Mouse (Mus musculus) stomach, postnatal 0 days (tissue): ENCODE results near the gene Fcho1. TPM values are rescaled to one million over a fixed set of nuclear protein-coding genes. Genes with fewer than 3 reads are reported as not detected.
"Not testable (repeated sequence)": the region's sequence is repeated elsewhere in the genome, so short reads cannot be mapped to it uniquely, and the experiment has no call there.

Experiments used
- ATAC-seq: fragments of 200-750 bp; cut with Nextera tagmentation; 2 replicates; pipeline ENCODE4 v1.8.0; 2017; ENCODE audit not compliant: low FRiP score, low TSS enrichment
- DNase-seq: peaks from one replicate; pipeline ENCODE4 v3.0.0-alpha.2; 2016; ENCODE audit warnings: low spot score
- H3K27ac ChIP-seq: fragments of 300-500 bp; sonication (generic); replicated peaks from 2 replicates; pipeline ENCODE4 v1.5.1; 2014; ENCODE audit warnings: mild to moderate bottlenecking, control low read depth
- H3K27me3 ChIP-seq: fragments of 300-500 bp; sonication (generic); 2 replicates; pipeline ENCODE4 v1.6.1; 2014; ENCODE audit warnings: low read length; ENCODE audit not compliant: control insufficient read depth, insufficient read depth
- H3K36me3 ChIP-seq: fragments of 300-500 bp; sonication (generic); 2 replicates; pipeline ENCODE4 v1.6.1; 2014; ENCODE audit warnings: low read length, mixed read lengths; ENCODE audit not compliant: control insufficient read depth, insufficient read depth
- H3K4me1 ChIP-seq: fragments of 300-500 bp; sonication (generic); replicated peaks from 2 replicates; pipeline ENCODE4 v1.6.1; 2014; ENCODE audit warnings: antibody characterized with exemption; ENCODE audit not compliant: control insufficient read depth, insufficient read depth
- H3K4me2 ChIP-seq: fragments of 300-500 bp; sonication (generic); replicated peaks from 2 replicates; pipeline ENCODE4 v1.6.1; 2014; ENCODE audit warnings: low read depth, mild to moderate bottlenecking, control low read depth, moderate library complexity
- H3K4me3 ChIP-seq: fragments of 300-500 bp; sonication (generic); 2 replicates; pipeline ENCODE4 v1.5.1; 2014; ENCODE audit warnings: low read depth, low read length, control low read depth
- H3K9ac ChIP-seq: fragments of 300-500 bp; sonication (generic); 2 replicates; pipeline ENCODE4 v1.6.1; 2014; ENCODE audit warnings: mild to moderate bottlenecking, low read length, control low read depth, mixed read lengths
- H3K9me3 ChIP-seq: fragments of 300-500 bp; sonication (generic); 2 replicates; pipeline ENCODE4 v1.6.1; 2016; ENCODE audit warnings: low read length; ENCODE audit not compliant: control insufficient read depth
- CTCF ChIP-seq: IDR thresholded peaks from 2 replicates; pipeline ENCODE4 v1.5.1; 2016; ENCODE audit warnings: antibody characterized with exemption, low read depth, mild to moderate bottlenecking, moderate library complexity
- EP300 ChIP-seq: optimal IDR thresholded peaks from 2 replicates; pipeline ENCODE3; 2016; ENCODE audit warnings: antibody characterized with exemption
- WGBS: fragments of 180-500 bp; shearing (Covaris S2); extraction: QIAGEN DNeasy Blood & Tissue Kit; methylation state at CpG from one replicate; pipeline ENCODE4 v1.1.7; 2014; 5-methylcytosine and 5-hydroxymethylcytosine counted together
- polyA plus RNA-seq: library from polyadenylated mRNA; unstranded; fragments of >200 nt; fragmentation: Nextera tagmentation; extraction: Ambion mirVana; gene quantifications from 2 replicates; pipeline ENCODE4 v1.2.1, GENCODE M21; 2015

Fcho1 gene
- polyA plus RNA-seq, 1 experiment from 2014 or later: 4.8 TPM

DNA sequence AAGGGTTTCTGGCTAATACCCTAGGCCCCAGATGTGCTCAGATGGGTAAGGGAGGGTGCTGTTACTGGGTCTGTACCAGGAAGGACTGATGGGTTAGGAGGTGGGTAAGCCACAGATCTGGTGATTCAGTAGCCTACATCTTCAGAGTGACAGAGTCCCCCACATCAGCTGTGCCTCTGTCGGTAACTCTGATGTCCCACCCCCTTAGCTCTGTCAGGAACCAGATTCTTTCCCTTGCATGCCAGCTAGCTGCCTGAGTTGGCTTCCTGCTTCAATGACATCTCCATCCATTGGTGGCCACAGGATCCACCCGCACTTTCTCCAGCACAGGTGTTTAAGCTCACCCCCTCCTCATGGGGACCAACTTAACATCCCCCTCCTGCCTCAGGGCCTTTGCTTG, 13.9 kb downstream of the Fcho1 start:
- no peak for DNase-seq
- H3K9me3 ChIP-seq: no peaks in the 10 kb centered on the region
- H3K9ac ChIP-seq: no peak overlapping the region
- H3K4me2 ChIP-seq: no peak overlapping the region
- H3K27me3 ChIP-seq: no peaks in the 10 kb centered on the region
- TF ChIP-seq EP300: no peak
- WGBS: 85% methylated on average over 2 of the region's 2 CpGs
- ATAC-seq: no peak
- no peak overlapping the region for H3K4me3 ChIP-seq
- H3K36me3 ChIP-seq: no peaks in the 10 kb centered on the region
- H3K4me1 ChIP-seq: no peaks in the 10 kb centered on the region
- no peak overlapping the region for H3K27ac ChIP-seq

GRCm38 (mm10) chr8:71709800-71710446, 15.6 kb downstream of the Fcho1 start:
- peak; percentile 83 for TF ChIP-seq CTCF
- no peak for TF ChIP-seq EP300
- ATAC-seq (peak; percentile 85), DNase-seq (peak; percentile 94)
- WGBS: 22% methylated on average over 25 of the region's 25 CpGs
- Histone ChIP-seq H3K4me1 (no peaks in the 10 kb centered on the region), H3K9ac (no peak overlapping the region), H3K4me3 (peak overlapping the region; percentile 8; the same call in 1 of the 2 replicates), H3K36me3 (no peaks in the 10 kb centered on the region), H3K9me3 (no peaks in the 10 kb centered on the region), H3K27ac (no peak overlapping the region), H3K27me3 (no peaks in the 10 kb centered on the region), H3K4me2 (peak overlapping the region; percentile 45)

GRCm38 (mm10) chr8:71709134-71709799, 16.2 kb downstream of the Fcho1 start:
- ATAC-seq (no peak), DNase-seq (no peak)
- Histone ChIP-seq H3K36me3 (no peaks in the 10 kb centered on the region), H3K9ac (no peak overlapping the region), H3K27ac (no peak overlapping the region), H3K27me3 (no peaks in the 10 kb centered on the region), H3K9me3 (no peaks in the 10 kb centered on the region), H3K4me3 (peak overlapping the region; percentile 8; the same call in 1 of the 2 replicates), H3K4me1 (no peaks in the 10 kb centered on the region), H3K4me2 (peak overlapping the region; percentile 35)
- TF ChIP-seq CTCF: no peak
- TF ChIP-seq EP300: no peak
- WGBS: 38% methylated on average over 25 of the region's 25 CpGs

- H3K27me3 ChIP-seq: no peaks in the 10 kb centered on the region
- DNase-seq: peak; percentile 66
- no peak overlapping the region for H3K27ac ChIP-seq
- H3K4me1 ChIP-seq: no peaks in the 10 kb centered on the region
- no peaks in the 10 kb centered on the region for H3K36me3 ChIP-seq
- no peaks in the 10 kb centered on the region for H3K9me3 ChIP-seq
- no peak overlapping the region for H3K4me2 ChIP-seq
- TF ChIP-seq EP300 (no peak), CTCF (peak; percentile 80)
- H3K9ac ChIP-seq: no peak overlapping the region
- no peak for ATAC-seq
- 42% methylated on average over 8 of the region's 8 CpGs for WGBS
- no peak overlapping the region for H3K4me3 ChIP-seq
Observed at GRCm38 (mm10) chr8:71707874-71708273, 17.6 kb downstream of the Fcho1 start.

GRCm38 (mm10) chr8:71703400-71703799, 22.1 kb downstream of the Fcho1 start:
- H3K9ac ChIP-seq, H3K27me3 ChIP-seq, DNase-seq, H3K4me1 ChIP-seq, H3K4me3 ChIP-seq, H3K36me3 ChIP-seq, H3K9me3 ChIP-seq, H3K4me2 ChIP-seq, ATAC-seq: not testable (repeated sequence)
- peak overlapping the region; percentile 86 for H3K27ac ChIP-seq

GRCm38 (mm10) chr8:71702923-71703322, 22.6 kb downstream of the Fcho1 start:
- Histone ChIP-seq H3K4me1 (no peaks in the 10 kb centered on the region; the same call in 1 of the 2 replicates), H3K27ac (peak overlapping the region; percentile 86), H3K36me3 (no peaks in the 10 kb centered on the region), H3K27me3 (no peaks in the 10 kb centered on the region), H3K4me3 (no peak overlapping the region), H3K9me3 (no peaks in the 10 kb centered on the region), H3K9ac (no peak overlapping the region), H3K4me2 (no peak overlapping the region)
- DNase-seq: peak; percentile 75
- TF ChIP-seq CTCF: peak; percentile 25; the same call in 1 of the 2 replicates
- TF ChIP-seq EP300: no peak
- ATAC-seq: peak; percentile 73
- WGBS: 35% methylated on average over 3 of the region's 3 CpGs
